Mouse (Mus musculus) layer of hippocampus, postnatal 10 days (tissue): ENCODE data around the gene Folr2. TPM values are rescaled to one million over a fixed set of nuclear protein-coding genes. Genes with fewer than 3 reads are reported as not detected.

Experiments
- DNase-seq, 2 experiments: peaks; one replicate each; pipeline ENCODE4 v3.0.0; 2021; ENCODE audit warnings: low spot score in 2 of 2
- total RNA-seq, 2 experiments: library from RNA; stranded (reverse); gene quantifications; 2 replicates each; pipeline ENCODE4 v1.2.3; 2021

The Folr2 gene
- total RNA-seq, 2 experiments from 2014 or later: 1.2 to 1.3 TPM

DNA sequence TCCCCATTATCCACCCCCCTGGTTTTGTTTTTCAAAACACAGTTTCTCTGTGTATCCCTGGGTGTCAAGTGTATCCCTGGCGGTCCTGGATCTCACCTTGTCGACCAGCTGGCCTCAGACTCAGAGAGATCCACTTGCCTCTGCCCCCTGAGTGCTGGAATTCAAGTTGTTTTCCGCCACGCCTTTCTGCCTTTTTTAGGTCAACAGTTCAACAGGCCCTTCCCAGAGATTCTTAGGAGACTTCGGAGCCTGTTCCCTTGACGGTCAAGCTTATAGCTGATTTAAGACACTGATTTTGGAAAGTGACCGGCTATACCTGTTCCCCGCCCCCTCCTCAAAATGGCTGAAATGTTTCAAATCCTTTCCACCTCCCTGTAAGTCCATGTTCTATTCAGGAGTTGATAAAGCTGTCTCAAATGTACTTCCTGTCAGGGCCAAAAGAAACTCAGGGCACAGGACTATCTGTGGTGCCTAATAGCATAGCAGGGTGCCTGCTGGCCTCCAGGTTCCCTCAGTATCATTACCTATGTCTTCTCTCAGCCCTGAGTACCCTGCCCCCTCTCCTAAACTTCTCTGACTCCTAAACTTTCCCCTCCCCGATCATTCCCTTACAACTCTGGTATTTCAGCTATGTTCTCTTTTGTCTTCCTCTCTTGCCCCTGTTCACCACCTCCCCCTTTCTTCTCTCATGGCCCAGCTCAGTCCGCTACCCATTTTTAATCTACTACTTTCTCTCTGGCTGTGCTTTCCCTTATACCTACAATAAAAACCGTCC, 9.7 kb upstream of the Folr2 start:
- no peak for DNase-seq

GRCm38 (mm10) chr7:101863415-101863814, 6.4 kb upstream of the Folr2 start, which contains the start of gene Anapc15:
Gene Anapc15, plus strand, starts transcription at chr7:101863715.
- DNase-seq: no peak

DNA sequence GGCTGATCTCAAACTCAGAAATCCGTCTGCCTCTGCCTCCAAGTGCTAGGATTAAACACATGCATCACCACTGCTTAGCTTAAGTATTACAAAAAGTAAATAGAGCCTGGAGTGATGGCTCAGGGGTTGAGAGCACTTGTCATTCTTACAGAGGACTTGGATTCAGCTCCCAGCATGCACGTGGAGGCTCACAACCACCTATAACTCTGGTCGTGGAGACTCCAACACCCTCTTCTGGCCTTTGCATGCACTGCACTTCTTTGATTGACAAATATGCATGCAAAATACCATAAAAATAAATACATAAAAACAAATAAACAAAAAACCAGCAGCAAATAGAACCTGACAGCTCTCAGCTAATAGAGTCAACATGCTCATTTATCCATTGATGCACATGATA, 5.3 kb upstream of the Folr2 start:
- DNase-seq: no peak

DNA sequence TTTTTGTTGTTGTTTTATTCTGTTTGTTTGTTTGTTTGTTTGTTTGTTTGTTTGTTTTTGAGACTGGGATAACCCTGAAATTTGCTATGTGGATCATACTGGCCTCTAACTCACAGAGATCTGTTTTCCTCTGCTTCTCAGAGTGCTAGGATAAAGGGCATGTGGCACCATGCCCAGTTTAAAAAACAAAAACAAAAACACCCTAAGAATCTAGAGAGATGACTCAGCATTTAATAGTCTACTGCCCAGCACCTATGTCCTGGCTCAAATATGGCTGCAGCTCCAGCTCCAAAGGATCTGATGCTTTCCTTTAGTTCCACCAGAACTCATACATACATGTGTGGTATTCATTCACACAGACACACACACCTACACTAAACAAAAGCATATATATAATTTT, 4.0 kb upstream of the Folr2 start:
- DNase-seq: no peak

GRCm38 (mm10) chr7:101858362-101858761, 1.4 kb upstream of the Folr2 start:
- DNase-seq: no peak

- no peak for DNase-seq
These were observed 3.2 kb downstream of the Folr2 start for GRCm38 (mm10) chr7:101853816-101854215.

DNA sequence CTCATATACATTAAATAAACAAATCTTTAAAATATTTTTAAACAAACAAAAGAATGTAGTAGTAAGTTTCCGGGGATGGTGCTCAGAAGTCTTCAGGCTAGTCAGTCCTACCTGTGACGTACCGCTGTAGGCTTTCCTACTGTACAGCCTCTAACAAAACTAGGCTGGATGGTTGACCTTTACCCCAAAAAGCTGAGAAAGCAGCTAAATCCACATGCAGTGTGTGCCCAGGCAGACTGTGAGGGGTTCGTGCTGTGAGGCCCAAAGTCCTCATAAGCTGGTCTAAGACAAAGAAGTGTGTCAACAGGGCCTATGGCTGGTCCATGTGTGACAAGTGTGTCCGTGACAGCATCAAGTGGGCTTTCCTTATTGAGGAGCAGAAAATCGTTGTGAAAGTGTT, 4.1 kb downstream of the Folr2 start:
- no peak for DNase-seq

GRCm38 (mm10) chr7:101851689-101852088, 5.3 kb downstream of the Folr2 start:
- DNase-seq: no peak

DNA sequence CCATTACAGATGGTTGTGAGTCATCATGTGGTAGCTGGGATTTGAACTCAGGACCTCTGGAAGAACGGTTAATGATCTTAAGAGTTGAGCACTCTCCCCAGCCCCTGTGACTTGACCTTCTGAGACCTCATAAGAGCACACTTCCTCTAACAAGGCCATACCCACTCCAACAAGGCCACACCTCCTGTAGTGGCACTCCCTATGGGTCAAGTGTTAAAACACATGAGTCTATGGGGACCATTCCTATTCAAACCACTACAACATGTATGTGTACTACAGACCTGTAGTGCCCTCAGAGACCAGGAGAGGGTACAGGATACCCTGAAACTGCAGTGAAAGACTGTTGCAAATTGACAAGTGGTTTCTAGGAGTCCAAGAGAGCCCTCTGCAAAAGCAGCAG, 9.1 kb downstream of the Folr2 start:
- no peak for DNase-seq

DNA sequence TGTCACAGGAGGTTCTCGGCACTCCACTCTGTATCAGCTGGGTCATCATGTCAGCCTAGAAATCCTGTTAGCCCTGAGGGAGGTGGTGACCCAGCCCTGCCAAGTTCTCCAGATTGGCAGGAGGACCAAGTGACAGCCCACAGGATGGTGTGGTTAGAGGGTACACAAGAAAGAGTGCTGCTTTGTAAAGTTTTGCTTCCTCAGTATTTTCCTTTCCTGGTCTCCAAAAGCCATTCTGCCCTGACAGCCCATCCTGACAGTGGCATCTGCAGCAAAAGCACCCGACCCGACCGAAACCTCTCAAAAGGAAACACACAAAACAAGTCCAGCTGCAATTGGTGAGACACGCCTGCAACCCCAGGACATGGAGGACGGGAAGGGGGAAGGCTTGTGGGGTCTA, 12.8 kb downstream of the Folr2 start:
- no peak for DNase-seq

GRCm38 (mm10) chr7:101837606-101838471, 19.2 kb downstream of the Folr2 start, which contains the start of gene Inppl1:
Gene Inppl1, minus strand, starts transcription at chr7:101838229.
- DNase-seq: peak; percentile 58 to 72

DNA sequence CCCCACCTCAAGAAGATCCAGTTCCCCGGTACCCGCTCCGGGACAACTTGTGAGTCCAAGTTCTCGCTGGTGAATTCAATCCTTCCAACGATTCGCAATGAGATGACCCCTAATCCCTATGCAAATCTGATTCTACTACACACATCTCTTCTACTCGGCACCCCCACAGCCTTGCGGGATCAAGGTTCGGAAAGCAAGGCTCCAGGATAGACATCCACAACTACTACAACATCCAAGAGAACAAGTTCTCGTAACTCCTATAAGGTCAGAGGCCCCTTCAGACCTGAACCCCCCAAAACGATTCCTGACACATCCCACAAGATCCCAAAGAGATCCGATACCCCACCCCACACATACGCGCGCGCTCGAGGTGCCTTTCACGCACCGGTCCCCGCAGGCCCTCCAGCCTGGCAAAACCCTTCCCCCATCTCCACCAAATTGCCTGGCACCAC, 19.8 kb downstream of the Folr2 start:
- no peak for DNase-seq

DNA sequence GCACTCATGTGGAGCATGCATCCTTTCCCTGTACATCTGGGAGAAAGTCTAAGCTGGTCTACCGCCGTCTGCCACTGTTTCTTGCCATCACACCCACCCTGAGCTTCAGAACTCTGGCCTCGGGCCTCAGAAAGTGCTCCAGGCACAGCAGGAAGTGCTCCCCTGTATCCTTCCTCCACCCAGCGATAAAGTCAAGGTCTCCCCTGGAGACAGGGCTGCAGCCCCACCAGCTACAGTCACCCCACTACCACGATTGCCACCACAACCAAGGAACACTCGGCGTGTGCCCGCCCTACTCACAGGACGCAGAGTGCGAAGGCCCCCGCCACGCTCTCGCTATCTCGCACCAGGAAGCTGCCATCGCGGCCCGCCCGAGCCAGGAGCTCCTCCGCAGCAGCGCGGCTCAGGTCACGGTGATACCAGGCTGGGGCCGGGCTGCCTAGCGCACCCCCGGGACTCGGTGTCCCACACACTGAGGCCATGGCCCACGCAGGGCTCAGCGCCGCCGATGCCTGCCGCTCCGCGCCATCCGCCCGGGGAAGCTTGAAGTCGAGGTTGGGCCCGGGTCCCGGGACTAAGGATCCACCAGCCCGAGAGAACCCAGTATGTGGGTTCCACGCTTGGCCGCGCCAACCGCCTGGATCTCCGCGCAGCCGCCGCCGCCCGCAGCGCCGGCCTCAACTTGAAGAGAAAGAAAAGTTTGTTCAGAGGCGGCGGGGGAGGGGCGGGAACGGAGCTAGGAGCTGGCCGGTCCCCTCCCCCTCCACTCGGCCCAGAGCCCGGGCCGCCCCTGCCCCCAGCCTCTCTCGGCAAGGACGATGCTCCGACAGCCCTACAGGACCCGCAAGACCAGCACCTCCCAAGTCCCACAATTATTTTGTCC, 20.5 kb downstream of the Folr2 start:
- peak; percentile 42 to 71 for DNase-seq

GRCm38 (mm10) chr7:101835457-101836109, 21.4 kb downstream of the Folr2 start:
- no peak for DNase-seq

DNA sequence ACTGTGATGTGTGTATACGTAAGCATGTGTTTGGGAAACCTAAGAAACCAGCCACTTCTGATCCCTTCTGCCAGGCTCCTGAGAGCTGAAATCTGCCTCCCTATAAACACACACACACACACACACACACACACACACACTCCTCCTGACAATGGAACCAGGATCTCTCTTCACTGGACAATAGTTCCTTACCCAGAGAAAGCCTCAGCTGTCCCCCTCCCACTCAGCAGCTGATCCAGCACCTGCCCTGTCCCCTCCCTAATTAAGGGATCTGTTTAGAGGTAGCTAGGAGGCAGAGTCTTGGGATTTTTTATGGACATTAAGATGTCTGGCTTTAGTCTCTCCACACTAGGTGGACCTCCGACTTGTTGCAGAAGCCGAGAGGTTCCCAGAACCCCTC, 22.1 kb downstream of the Folr2 start:
- DNase-seq: no peak

GRCm38 (mm10) chr7:101833916-101834584, 22.9 kb downstream of the Folr2 start:
- DNase-seq: peak; percentile 41 to 63

GRCm38 (mm10) chr7:101833352-101833751, 23.6 kb downstream of the Folr2 start:
- no peak for DNase-seq

- DNase-seq: no peak
These were observed 24.6 kb downstream of the Folr2 start for GRCm38 (mm10) chr7:101832372-101832771.

DNA sequence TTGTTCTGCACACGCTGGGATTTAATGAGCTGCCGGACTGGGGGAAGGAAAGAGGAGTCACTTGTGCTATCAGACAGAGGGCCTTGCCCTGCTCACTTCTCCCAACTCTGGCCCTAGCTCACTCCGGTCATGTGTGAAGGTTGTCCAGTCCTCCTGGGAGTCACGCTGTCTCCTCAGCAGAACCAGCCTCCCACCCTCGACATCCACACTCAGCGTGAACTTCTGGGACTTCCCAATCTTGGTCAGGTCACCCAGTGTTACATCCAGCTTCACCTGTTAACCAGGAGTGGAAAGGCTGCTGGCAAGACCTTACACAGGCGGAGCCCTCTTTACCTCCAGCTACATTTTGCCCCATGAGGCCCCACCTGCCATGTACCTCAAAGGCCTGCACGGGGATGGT, 25.6 kb downstream of the Folr2 start:
- DNase-seq: no peak

GRCm38 (mm10) chr7:101830373-101830772, 26.6 kb downstream of the Folr2 start:
- no peak for DNase-seq
